Mouse (Mus musculus) urinary bladder, postnatal 36 days (tissue): ENCODE results near the gene Cmya5.
"Not testable (repeated sequence)": the region's sequence is repeated elsewhere in the genome, so short reads cannot be mapped to it uniquely, and the experiment has no call there.

Source experiments
- DNase-seq, 2 experiments: peaks; one replicate each; pipeline ENCODE4 v3.0.0; 2022; ENCODE audit warnings: low spot score in 2 of 2, mixed read lengths in 1 of 2

Gene Cmya5

DNA sequence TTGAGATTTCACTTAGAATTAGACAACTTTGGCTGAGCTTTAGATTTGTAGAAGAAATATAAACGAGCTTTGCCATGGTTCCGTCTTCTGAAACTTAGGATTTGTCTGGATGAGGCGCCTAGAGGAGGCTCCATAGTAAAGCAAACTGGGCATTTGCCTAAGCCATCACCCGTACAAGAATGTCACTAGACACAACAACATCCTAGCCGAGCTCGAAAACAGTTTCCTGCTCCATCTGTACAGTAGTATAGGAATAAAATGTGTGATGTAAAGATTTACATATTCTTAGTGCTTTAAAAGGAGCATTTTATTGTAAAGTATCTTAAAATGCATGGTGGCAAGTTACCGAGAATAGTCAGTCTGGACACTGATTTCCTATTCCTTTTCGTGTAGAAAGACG, 22.2 kb downstream of the Cmya5 start:
- DNase-seq: no peak

DNA sequence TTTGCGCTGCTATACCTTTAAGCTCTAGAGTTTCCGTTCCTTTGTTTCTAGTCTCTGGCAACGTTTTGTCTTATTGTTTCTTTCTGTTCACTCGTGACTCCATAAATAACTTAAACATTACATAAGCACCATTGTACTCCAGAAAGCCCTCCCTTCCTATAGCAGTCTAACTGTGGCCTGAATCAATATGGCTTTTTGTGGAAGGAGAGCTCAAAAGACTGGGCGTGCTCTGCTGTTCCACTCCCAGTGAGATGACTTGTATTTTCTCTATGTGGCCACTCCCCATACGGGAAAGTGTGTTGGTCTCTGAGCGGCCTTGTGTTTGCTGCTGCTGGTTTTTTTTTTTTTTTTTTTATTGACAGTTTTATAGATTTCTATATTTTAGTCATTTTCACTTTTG, 27.3 kb downstream of the Cmya5 start:
- no peak for DNase-seq

DNA sequence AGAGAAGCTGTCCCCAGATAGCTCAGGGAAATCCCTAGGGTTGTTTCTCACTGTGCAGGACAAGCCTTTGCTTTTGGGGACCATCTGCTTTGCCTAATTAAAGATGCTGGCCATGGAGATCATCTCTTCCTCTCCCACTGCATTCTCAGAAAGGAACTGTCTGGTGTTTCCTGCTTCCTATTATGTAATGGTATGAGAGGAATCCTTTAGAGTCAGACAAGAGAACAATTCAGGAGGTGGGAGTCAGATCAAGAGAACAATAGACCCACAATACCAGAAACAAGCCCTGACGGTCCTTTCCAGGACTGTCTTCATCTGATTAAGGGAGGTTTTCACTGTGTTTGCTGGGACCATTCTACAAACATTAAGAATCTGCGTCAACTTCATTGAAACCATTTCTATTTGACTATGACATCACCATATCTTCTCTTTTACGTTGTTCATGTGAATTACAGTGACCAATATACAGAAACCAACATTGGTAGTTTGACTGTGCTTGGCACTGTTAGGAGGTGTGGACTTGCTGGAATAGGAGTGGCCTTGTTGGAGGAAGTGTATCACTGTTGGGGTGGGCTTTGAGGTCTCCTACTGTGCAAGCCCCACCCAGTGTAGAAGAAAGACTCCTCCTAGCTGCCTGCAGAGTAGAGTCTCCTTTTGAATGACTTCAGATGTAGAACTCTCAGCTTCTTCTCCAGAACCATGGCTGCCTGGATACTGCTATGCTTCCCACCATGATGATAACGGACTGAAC, 42.0 kb downstream of the Cmya5 start:
- DNase-seq: no peak

DNA sequence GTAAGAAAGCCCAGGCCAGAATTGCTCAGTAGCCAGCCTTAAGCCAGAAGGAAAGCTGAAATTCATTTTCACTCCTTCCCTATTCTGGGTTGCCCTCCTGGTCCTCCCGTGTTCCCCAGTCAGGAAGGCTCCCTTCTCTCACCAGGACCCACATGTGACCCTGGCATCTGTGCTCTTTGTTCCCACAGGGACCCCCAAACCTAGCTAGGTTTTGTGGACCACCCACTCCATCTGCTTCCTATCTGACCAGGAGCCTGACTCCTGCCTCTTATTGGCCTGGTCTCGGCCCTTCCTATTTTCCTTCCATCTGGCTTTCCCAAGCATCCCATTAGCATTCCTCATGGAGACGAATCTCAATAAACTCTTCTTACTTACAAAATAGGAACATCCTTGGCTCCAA, 45.9 kb downstream of the Cmya5 start:
- no peak for DNase-seq

DNA sequence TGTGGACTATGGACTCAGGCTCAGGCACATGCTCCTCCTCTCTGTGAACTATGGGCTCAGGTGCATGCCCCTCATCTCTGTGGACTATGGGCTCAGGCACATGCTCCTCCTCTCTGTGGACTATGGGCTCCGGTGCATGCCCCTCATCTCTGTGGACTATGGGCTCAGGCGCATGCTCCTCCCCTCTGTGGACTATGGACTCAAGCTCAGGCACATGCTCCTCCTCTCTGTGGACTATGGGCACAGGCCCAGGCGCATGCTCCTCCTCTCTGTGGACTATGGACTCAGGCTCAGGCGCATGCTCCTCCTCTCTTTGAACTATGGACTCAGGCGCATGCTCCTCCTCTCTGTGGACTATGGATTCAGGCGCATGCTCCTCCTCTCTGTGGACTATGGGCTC, 47.9 kb downstream of the Cmya5 start:
- DNase-seq: no peak

DNA sequence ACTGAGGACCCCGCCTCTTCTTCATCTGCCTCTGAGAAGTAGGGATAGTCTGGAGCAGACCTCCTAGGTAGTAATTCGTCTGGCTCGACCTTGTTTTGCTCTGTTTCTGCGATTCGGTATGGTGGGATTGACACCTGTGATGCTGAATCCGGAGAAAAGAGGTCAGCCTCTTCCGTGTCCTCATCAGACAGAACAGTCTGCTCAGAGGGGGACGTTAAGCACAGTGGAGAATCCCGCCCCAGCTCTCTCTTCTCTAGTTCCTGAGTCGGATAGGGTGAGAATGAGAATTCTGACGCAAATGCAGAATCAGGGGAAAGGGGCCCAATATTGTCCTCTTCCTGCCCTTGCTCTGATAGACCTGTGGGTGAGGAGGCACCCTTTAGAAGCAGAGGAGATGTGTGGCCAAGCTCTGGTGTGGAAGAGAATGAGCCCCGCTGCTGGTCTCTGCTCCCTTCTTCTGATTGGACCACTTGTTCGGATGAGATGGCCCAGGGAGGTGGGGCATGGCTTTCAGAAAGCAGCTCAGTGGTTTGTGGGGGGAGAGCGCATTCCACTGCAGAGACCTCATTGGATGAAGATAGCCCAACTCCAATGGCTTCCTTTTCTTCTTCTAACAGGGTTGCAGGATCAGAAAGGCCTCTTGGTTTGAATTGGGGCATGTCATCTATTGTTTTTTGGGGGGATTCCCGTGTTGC, 49.3 kb downstream of the Cmya5 start:
- DNase-seq: no peak

DNA sequence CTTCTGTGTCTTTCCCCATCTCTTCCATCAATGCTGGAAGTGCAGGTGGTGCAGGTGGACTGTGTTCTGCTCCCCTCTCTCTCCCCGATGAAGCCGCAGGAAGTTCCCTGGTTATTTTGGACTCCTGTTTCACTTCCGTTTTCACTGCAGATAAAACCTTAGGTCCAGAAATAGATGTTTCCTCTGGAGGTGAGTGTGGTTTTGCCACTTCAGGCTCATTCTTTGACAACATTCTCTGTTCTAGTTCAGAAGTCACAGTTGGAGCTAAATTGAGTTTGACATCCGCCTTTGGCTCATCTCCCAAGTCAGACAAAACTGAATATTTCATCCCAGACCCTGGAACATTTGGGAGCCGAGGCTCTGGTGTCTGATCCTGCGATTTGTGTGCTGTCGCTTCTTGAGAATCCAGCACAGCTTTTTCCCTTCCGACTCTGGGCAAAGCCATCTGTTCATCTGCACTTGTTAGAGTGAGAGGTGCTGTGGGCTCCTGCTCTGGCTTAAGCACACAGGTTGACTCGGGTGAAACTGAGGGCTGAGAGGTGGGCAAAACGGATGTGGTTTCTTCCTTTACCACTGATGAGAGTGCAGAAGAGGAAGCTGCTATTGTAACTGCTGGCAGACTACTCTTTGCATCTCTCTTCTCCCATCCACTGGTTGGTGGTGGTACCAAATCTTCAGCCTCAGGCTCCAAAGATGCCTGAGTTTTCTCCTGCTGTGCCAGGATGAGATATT, 50.2 kb downstream of the Cmya5 start:
- DNase-seq: no peak

DNA sequence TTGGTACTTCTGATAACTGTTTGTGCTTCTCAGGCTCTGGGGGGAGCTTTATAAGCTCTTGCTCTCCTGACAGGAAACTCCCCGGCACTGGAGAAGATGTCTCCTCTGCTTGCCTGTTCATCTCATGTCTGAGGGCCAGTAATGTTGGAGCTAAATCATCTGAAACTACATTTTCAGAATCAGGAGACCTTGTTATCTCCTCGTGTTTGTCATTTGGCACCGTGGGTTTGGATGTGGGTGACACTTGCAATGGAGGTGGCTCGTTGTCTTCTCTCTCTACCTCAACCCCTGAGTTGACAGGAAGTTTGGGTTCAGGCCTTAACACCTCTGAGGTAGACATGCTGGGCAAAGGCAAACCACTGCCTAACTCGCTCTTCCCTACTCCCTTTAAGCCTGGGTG, 50.8 kb downstream of the Cmya5 start:
- no peak for DNase-seq

DNA sequence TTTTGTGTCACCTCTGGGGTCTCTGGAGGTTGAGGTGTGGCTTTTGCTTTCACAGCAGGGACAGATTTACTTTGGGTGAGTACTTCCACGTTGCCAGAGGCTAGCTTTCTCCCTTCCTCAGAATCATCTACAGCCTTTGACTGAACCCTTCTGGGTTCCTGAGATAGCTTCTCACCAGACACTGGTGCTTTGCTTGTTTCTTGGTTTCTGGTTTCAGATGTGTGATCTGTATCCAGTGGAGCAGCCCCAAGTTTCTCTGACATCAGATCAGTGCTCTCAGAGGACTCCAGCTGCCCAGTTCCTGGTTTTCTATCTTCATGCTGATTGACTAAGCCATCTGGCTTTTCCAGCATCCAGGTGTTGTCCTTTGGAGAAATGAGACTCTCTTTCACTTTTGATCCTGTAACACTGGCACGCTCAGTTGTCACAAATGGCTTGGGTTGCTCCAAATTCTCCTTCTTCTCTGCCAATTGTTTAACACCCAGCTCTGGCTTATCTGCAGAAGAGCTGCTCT, 51.6 kb downstream of the Cmya5 start:
- no peak for DNase-seq

DNA sequence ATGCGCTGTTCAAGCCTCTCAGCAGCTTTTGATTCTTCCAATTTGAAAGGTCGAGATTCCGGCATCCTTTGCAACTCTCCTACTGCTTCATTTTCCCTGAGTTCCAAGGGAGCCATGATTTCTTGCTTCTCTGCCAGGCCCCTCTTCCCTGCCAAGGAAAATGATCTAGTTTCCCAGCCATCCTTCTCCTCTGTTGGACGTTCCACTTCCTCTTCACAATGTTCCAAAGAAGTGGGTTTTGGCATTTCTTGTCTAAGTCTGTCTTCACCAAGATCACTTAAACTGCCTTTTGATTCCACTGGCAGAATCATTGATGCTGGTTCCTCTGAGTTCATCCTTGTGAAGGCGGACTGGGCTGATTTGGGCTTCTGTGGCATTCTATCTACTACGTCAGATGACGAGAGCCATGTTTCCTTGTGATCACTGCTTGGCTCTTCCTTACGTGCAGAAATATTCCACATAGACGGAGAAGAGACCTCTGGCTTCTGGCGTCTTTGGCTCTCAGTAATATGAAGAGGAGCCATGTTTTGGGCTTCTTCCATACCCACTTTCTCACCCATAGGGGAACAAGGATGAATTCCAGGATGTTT, 52.6 kb downstream of the Cmya5 start:
- no peak for DNase-seq

DNA sequence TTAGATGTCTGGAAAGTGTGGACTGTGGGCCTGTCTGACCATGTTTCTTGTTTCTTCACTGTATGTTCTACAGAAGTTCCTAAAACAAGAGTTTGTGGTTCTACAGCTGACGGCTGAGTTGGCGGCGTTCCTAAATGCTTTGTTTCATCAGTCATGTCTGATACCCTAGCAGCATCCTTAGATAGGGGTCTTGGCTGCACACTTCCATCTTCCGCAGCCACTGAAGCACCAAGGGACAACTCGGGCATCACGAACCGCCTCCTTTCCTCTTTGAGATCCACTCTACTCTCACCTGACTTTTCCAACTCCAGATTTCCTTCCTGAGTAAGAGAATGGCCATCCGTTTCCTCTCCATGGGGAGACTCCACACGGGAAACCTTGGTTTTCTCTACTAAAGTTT, 53.3 kb downstream of the Cmya5 start:
- DNase-seq: no peak

DNA sequence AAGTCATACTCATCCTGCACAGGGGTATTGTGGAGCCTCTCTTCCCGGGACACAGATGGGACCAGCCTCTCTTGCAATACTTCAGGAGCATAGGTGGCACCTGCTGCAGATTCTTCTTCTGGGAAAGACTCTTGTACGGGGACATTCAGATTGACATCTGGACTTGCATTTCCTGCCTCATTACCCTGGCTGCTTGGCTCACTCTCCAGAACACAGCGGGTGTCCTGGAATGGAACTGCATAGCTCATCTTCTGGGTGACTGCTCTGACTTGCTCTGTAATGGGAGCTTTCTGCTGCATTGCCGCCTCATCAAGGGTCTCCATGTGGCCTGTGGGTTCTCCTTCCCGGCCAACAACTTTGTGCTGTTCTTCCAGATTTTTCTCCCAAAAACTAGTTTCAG, 55.0 kb downstream of the Cmya5 start:
- DNase-seq: no peak

DNA sequence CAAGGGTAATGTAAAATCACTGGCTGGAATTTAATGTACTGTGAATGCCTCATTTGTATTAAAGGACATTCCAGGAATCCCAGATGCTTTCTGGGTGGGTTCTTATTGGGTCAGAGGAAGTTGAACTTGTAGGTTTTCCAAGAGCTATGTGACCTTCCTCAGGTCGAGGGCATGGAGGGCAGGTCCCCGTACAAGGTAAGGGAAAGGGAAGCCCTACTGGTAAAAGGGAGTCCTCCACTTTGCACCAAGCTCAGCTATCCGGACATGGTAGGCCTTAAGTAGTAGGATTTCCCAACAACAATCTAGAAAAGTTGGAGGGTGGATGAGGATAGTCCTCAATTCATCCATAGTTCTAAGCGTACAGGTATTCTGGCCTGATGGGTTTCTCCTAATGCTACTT, 58.8 kb downstream of the Cmya5 start:
- DNase-seq: no peak

DNA sequence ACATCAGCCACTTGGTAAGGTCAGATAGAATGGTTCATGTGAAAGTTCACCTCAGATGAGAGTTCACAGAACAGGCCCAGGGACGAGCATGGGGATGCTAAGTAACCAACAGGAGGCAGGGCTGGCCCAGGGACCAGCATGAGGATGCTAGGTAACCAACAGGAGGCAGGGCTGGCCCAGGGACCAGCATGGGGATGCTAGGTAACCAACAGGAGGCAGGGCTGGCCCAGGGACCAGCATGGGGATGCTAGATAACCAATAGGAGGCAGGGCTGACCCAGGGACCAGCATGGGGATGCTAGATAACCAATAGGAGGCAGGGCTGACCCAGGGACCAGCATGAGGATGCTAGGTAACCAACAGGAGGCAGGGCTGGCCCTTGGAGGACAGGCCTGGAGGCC, 62.2 kb downstream of the Cmya5 start:
- DNase-seq: not testable (repeated sequence)

DNA sequence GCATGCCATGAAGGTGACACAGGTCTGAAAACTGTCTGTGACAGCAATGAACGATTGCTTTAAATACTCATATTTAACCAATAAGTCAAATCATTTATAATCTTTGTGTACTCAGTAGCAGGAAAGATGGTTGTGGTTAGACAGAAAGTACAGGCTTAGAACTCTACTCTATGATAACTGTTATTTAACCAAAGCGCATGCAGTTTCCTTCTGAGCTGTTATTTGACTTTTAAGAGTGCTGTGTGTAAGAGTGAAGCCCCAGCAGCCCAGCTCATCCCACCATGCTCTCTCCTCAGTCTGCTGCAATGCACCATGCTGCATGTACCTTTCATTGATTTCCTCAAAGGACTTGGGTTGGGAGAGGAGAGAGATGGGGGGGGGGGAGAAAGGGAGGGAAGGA, 63.7 kb downstream of the Cmya5 start:
- DNase-seq: no peak

DNA sequence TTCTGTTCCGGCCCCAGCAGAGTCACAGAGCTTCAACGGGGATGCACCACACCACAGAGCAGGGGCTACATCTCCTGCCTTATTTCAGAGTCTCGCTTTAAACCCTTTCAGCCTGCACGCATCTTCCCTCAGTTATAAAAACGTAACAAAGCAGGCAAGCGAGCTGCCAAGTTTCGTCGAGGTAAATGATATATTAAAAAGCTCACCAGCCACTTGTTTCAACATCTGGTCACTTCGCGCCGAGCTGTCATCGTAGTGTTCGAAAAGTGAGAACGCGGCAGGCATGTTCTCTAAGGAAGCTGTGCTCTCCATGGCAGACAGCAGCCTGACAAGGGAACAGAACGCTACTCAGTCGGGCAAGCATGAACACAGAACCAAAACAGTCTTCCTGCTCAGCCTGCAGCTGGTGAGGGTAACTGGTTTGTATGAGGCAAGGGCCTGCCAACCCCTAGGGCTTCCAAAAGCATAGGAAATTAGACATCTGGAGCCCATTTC, 70.3 kb downstream of the Cmya5 start:
- DNase-seq: no peak

DNA sequence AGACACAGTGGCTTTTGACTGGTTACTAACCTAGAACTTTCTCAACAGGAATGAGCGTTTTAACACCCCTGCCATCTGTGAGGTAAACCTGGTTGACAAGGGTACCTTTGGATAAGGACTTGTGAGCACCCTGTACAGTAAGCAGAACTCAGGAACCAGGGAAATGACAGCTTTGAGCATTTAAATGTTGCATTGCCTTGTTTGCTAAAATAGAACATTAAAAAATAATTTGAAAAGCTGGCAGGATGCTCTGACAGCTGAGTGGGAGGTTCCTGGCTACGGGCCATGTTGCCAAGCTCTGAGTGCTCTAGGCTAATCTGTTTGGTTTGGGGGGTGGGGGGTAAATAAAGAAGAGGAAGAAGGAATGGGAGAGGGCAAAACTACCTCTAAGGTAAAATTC, 70.9 kb downstream of the Cmya5 start:
- no peak for DNase-seq

DNA sequence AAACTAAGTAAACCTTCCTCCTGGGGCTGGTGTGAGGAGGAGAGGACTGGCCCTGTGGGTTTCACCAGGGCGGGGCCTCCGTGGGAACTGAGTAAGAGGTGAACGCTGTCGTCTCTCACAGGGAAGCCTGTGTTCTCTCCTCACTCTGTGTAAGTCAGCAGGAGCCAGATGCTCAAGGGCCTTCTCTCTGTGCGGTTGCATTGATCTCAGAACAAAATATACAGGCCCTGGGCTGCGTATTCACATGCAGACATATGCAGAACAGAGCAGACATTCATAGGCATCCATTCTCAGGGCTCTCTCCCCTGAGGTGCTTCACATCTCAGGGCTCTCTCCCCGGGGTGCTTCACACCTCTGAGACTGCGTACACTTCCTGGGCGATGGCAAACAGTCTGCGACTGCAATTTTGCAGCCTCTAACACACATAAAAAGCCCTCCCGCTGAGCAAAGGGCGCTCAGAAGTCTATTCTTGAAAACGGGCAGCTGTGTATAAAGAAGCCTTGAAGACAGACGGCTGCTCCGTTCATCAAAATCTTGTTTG, 71.6 kb downstream of the Cmya5 start:
- DNase-seq: peak; percentile 8 to 21

DNA sequence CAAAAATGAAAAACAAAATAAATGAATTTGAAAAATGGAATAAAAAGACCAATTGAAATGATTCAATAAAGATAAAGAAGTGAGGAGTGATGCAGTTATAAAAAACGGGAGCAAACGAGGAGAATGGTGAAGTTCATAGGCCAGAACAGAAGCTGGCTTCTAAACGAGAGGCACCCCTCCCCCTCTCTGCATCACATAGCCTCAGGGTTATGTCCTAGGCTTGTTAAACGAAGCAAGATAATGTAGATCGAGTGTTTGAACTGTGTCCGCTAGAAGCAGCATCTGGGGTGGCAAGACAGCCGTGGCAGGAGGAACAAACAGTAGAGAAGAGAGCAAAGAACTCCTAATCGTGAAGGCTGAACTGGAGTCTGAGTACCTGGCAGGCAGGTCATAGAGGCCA, 74.1 kb downstream of the Cmya5 start:
- DNase-seq: no peak

DNA sequence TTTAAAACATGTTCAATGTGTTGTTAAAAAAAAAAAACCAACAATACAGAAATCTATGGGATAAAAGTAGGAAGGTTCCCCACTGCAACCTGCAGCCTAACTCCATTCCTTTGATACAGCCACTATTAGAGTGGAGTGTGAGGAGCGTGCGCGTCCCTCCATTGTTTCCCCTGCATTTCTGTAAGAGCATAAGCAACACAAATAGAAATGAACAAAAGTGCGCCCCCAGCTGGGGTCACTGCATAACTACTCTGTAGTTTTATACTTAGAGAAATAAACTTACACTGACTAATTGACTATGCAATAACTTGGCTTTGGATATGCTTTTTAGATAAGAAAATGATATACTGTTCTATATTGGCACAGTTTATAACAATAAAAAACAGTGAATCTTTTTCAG, 75.0 kb downstream of the Cmya5 start:
- DNase-seq: no peak

DNA sequence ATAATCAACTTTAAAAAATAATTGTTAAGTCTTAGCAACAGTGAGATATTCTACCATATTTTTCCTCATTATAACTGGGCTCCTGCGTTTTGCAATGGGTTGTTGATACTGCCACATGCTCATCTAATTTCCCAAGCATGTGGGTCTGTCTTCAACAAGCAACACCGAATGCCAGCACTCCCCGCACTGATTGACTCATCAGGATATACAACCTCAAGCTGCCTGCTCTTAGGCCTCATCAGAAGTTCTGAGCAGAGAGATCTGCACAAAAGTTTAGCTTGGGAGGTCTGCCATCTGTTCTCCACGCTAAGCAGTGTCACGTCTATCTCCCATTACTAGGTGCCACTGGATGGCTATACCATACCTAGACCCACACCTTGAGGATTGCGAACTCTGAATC, 76.2 kb downstream of the Cmya5 start:
- DNase-seq: no peak
